ENCODE assay signal across 18 mouse cellular contexts in genomic region chr13:75832697-75833096, GRCm38 (mm10). TPM values are rescaled to one million over a fixed set of nuclear protein-coding genes. Genes with fewer than 3 reads are reported as not detected.
DNase-seq lines count a peak whose midpoint lies in the region; ATAC-seq and TF ChIP-seq lines count a peak whose summit lies in the region.
"Had no signal": no experiment of that assay in that cellular context is flagged by ENCODE, and none has a peak within 500 bp of the region (broad histone marks: within the 10 kb centered on the region; RNA-seq: fewer than 3 reads in every experiment).

No protein-coding gene starts in this region.

- TF ChIP-seq CTCF in CH12.LX (conservative IDR thresholded peaks at IDR 0.05 in 1 of 2, IDR thresholded peaks at IDR 0.05 in 1 of 2; ENCODE audit: low read depth in 2 of 2, low read length in 2 of 2) = no peak
- no peak for TF ChIP-seq CTCF in small intestine, adult 2 months (IDR thresholded peaks at IDR 0.05; ENCODE audit: extremely low read depth, insufficient read length, insufficient replicate concordance, low read depth, low read length)

- dilution Hi-C loops in CH12.LX (cut with MboI; ENCODE audit: extremely low pct_ligation_motif_present, extremely low pct_unique_long_range_greater_than_20kb, low sequenced_read_pairs) = no loop called here

- no peak for ATAC-seq in midbrain, embryonic 13.5 days

- no peaks in the 10 kb centered on the region for H3K9me3 ChIP-seq in CH12.LX (replicated peaks; ENCODE audit: low read length)
- no peaks in the 10 kb centered on the region for H3K9me3 ChIP-seq in midbrain, embryonic 13.5 days
- H3K9me3 ChIP-seq: embryonic facial prominence, embryonic 13.5 days; forebrain, embryonic 12.5 days; G1E; heart, embryonic 13.5 days; hindbrain, embryonic 15.5 days had no signal

- no peak for TF ChIP-seq RAD21 in CH12.LX (IDR thresholded peaks at IDR 0.05; ENCODE audit: low read depth, low read length)

- in situ Hi-C loops in CH12.LX (cut with MboI; ENCODE audit: low pct_ligation_motif_present, low pct_unique_long_range_greater_than_20kb, low sequenced_read_pairs) = no loop called here

- no peaks in the 10 kb centered on the region for H3K79me2 ChIP-seq in CH12.LX (replicated peaks; ENCODE audit: control insufficient read depth, extremely low read depth, insufficient read depth, poor library complexity, severe bottlenecking)

- no peak for TF ChIP-seq POLR2A in CH12.LX (IDR thresholded peaks at IDR 0.05; ENCODE audit: low read depth, low read length)
- TF ChIP-seq POLR2A in small intestine, adult 2 months (IDR thresholded peaks at IDR 0.05; ENCODE audit: low read depth, low read length) = no peak

- peaks cover 4 to 24% of the 10 kb centered on the region in 2 experiments; a peak in 3 of 4 replicates for H3K4me1 ChIP-seq in CH12.LX (ENCODE audit: control insufficient read depth in 1 of 2, insufficient read depth in 2 of 2)
- H3K4me1 ChIP-seq in small intestine, adult 2 months (ENCODE audit: control insufficient read depth, insufficient read depth, insufficient read length, low read length) = peaks cover 30% of the 10 kb centered on the region; the same call in 1 of the 2 replicates
- no peaks in the 10 kb centered on the region for H3K4me1 ChIP-seq in midbrain, embryonic 13.5 days (replicated peaks)
- H3K4me1 ChIP-seq: embryonic facial prominence, embryonic 13.5 days; forebrain, embryonic 12.5 days; hindbrain, embryonic 15.5 days had no signal

- peak overlapping the region; percentile 50; the same call in 1 of the 2 replicates for H3K4me2 ChIP-seq in CH12.LX (ENCODE audit: insufficient read depth, low read depth, poor library complexity, severe bottlenecking)
- H3K4me2 ChIP-seq in midbrain, embryonic 13.5 days (replicated peaks) = no peak overlapping the region
- H3K4me2 ChIP-seq: embryonic facial prominence, embryonic 13.5 days; forebrain, embryonic 12.5 days; heart, embryonic 13.5 days; hindbrain, embryonic 15.5 days had no signal

- H3K4me3 ChIP-seq in CH12.LX (replicated peaks in 1 of 3; ENCODE audit: low read depth in 2 of 3, low read length in 2 of 3, poor library complexity in 1 of 3) = no peak overlapping the region
- H3K4me3 ChIP-seq in small intestine, adult 2 months (ENCODE audit: low read depth, low read length) = no peak overlapping the region
- H3K4me3 ChIP-seq in midbrain, embryonic 13.5 days (replicated peaks) = no peak overlapping the region
- H3K4me3 ChIP-seq: embryonic facial prominence, embryonic 13.5 days; forebrain, embryonic 12.5 days; heart, embryonic 13.5 days; hindbrain, embryonic 15.5 days had no signal

- H3K27ac ChIP-seq in CH12.LX (ENCODE audit: insufficient read depth, low read depth) = no peak overlapping the region; the same call in 1 of the 2 replicates
- peak overlapping the region; percentile 57; the same call in 1 of the 2 replicates for H3K27ac ChIP-seq in small intestine, adult 2 months (ENCODE audit: insufficient read depth, low read depth, low read length)
- no peak overlapping the region for H3K27ac ChIP-seq in midbrain, embryonic 13.5 days
- H3K27ac ChIP-seq: embryonic facial prominence, embryonic 13.5 days; forebrain, embryonic 12.5 days; heart, embryonic 13.5 days; hindbrain, embryonic 15.5 days had no signal

- H3K36me3 ChIP-seq in CH12.LX (replicated peaks in 1 of 2; ENCODE audit: control insufficient read depth in 1 of 2, insufficient read depth in 1 of 2, low read length in 1 of 2) = no peaks in the 10 kb centered on the region
- H3K36me3 ChIP-seq in small intestine, adult 2 months (ENCODE audit: control insufficient read depth, insufficient read depth, low read length) = no peaks in the 10 kb centered on the region
- no peaks in the 10 kb centered on the region for H3K36me3 ChIP-seq in midbrain, embryonic 13.5 days
- H3K36me3 ChIP-seq: embryonic facial prominence, embryonic 13.5 days; forebrain, embryonic 12.5 days; G1E; heart, embryonic 13.5 days; hindbrain, embryonic 15.5 days had no signal

- TF ChIP-seq EP300 in CH12.LX (IDR thresholded peaks at IDR 0.05; ENCODE audit: low read length) = peak; percentile 87

- no peaks in the 10 kb centered on the region for H3K27me3 ChIP-seq in CH12.LX (replicated peaks)
- no peaks in the 10 kb centered on the region for H3K27me3 ChIP-seq in small intestine, adult 2 months (ENCODE audit: control insufficient read depth, insufficient read depth, low read length)
- no peaks in the 10 kb centered on the region for H3K27me3 ChIP-seq in midbrain, embryonic 13.5 days
- H3K27me3 ChIP-seq: embryonic facial prominence, embryonic 13.5 days; forebrain, embryonic 12.5 days; heart, embryonic 13.5 days; hindbrain, embryonic 15.5 days had no signal

- peak; percentile 46 for DNase-seq in CD4-positive, CD25-positive, alpha-beta regulatory T cell, adult 2 months (ENCODE audit: low read depth, low spot score)
- peak; percentile 40 for DNase-seq in CH12.LX (ENCODE audit: extremely low read depth)
- peak; percentile 85 for DNase-seq in induced T-regulatory cell, adult 2 months (ENCODE audit: low read depth)
- no peak for DNase-seq in right cerebral cortex, adult 2 months (ENCODE audit: low spot score in 2 of 2)
- DNase-seq in kidney, postnatal 4 days = no peak
- DNase-seq: adrenal gland, postnatal 14 days; cerebellum, adult 11-12 months; cerebellum, adult 9-10 months; cerebellum, postnatal 25 days; gastrocnemius, postnatal 10 days; heart, postnatal 36 days had no signal

- H3K9ac ChIP-seq in CH12.LX (ENCODE audit: insufficient read depth, low read depth) = no peak overlapping the region
- no peak overlapping the region for H3K9ac ChIP-seq in midbrain, embryonic 13.5 days (replicated peaks)
- H3K9ac ChIP-seq: embryonic facial prominence, embryonic 13.5 days; forebrain, embryonic 12.5 days; heart, embryonic 13.5 days; hindbrain, embryonic 15.5 days had no signal

TF ChIP-seq in CH12.LX, 34 proteins besides CTCF, POLR2A, EP300 and RAD21:
- TF ChIP-seq IRF4 (IDR thresholded peaks at IDR 0.05; ENCODE audit: low read depth, low read length) (peak; percentile 91), JUN (IDR thresholded peaks at IDR 0.05; ENCODE audit: insufficient read depth, low read depth, low read length) (peak; percentile 69), JUND (conservative IDR thresholded peaks at IDR 0.05; ENCODE audit: low read depth, low read length) (peak; percentile 90), USF2 (conservative IDR thresholded peaks at IDR 0.05; ENCODE audit: low read depth, low read length) (no peak), HCFC1 (IDR thresholded peaks at IDR 0.05; ENCODE audit: low read depth, low read length) (no peak)
TF ChIP-seq in CH12.LX: peak in this region for 3.

RNA-seq across cellular contexts. Expression of gene Glrx, which starts 7.0 kb away (rescaled TPM):
- total RNA-seq in CH12.LX (2012; rRNA removed) = 21.2 and 26.2 TPM in 2 replicates
- 62.8 and 65.5 TPM in 2 replicates for total RNA-seq in CH12.LX (2014; rRNA removed)
- polyA plus RNA-seq in CH12.LX (2012; ENCODE audit: insufficient read length, low read depth) = 48.0 and 53.3 TPM in 2 replicates
- polyA plus RNA-seq in small intestine, adult 2 months (2012; rRNA removed) = 63.7 and 205 TPM in 2 replicates
- 33.0 and 33.9 TPM in 2 replicates for polyA plus RNA-seq in midbrain, embryonic 13.5 days (2015; fragmentation: Nextera tagmentation; extraction: Ambion mirVana)

Comparison
In these comparisons a context has a peak if more than half of its experiments do, and no peak if none do; other contexts are left out.
1. DNase-seq: peak in CD4-positive, CD25-positive, alpha-beta regulatory T cell, adult 2 months (single experiment), CH12.LX (single experiment) and induced T-regulatory cell, adult 2 months (single experiment); none in right cerebral cortex, adult 2 months (0 of 2) and kidney, postnatal 4 days (0 of 2).